Mouse (Mus musculus) kidney, adult 2 months (tissue): ENCODE measurements around the gene Creb5.

Experiments used
- CTCF ChIP-seq: fragments of 200-500 bp; conservative IDR thresholded peaks from 2 replicates; pipeline ENCODE4 v1.5.1; 2011; ENCODE audit warnings: low read depth, mild to moderate bottlenecking, control low read depth, low read length, moderate library complexity, mixed read lengths; ENCODE audit not compliant: insufficient read depth, insufficient read length
- POLR2A ChIP-seq: fragments of 200-500 bp; IDR thresholded peaks from one replicate; pipeline ENCODE4 v1.6.1; 2011; ENCODE audit warnings: low read depth, low read length, control low read depth

DNA sequence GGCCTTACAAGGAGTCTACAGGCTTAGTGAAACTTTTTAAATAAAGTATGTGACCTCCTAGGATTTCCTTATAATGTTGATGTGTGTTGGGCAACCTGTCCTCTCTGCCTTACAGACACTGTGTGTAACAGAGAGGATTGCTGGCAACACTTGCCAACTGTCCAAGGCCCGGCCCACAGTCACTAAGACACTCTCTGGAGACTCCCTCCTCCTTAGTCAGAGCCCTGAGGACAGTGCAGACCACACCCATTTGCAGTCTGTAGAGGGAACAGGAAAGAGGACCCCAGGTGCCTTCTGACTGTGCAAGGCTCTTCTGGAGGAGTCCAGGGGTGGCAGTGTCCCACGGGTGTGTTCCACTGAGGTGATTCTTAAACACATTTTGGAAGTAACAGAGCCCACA lies 397.3 kb downstream of the Creb5 start:
- TF ChIP-seq CTCF (no peak), POLR2A (no peak)
